Mouse (Mus musculus): ENCODE data around the gene St6galnac5. TPM values are rescaled to one million over a fixed set of nuclear protein-coding genes. Genes with fewer than 3 reads are reported as not detected.
"Not testable (repeated sequence)": the region's sequence is repeated elsewhere in the genome, so short reads cannot be mapped to it uniquely, and the experiment has no call there.

The St6galnac5 gene
- polyA plus RNA-seq, 1 experiment: 0.03 TPM

- Histone ChIP-seq H3K4me1 (0 out of 2 replicates have a peak, but pooled peaks cover 5% of the 10 kb centered on the region), H3K27me3 (replicated peaks) (peaks cover 2% of the 10 kb centered on the region), H3K36me3 (replicated peaks; ENCODE audit: low read length) (no peaks in the 10 kb centered on the region), H3K9me3 (peaks cover 10% of the 10 kb centered on the region), H3K4me3 (replicated peaks) (no peak overlapping the region)
- TF ChIP-seq GATA1 (IDR thresholded peaks at IDR 0.05; ENCODE audit: borderline replicate concordance, low read length) (no peak), FLI1 (IDR thresholded peaks at IDR 0.05; ENCODE audit: low read length) (no peak)
Observed at GRCm38 (mm10) chr3:152831377-152831776, 150.7 kb downstream of the St6galnac5 start.

DNA sequence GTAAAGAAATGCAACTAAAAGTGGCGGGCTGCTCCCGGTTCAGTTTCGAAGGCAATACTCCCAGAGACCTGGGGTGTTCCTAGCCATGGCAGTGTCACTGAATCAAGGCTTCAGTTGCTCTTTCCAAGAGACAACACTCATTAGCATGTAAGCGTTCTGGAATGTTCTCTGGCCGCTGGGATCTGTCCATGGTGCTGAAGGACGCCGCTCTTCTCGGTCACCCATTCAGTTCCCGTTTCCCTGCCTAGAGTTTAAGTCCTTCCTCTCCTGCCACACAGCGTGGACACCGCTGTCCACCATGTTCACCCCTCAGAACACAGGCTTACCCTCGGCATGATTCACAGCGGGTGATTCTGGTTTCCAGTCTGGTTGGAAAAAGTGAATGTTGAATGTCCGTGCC lies 160.8 kb downstream of the St6galnac5 start:
- TF ChIP-seq FLI1 (IDR thresholded peaks at IDR 0.05; ENCODE audit: low read length) (no peak), GATA1 (IDR thresholded peaks at IDR 0.05; ENCODE audit: borderline replicate concordance, low read length) (no peak)
- Histone ChIP-seq H3K9me3 (peaks cover 19% of the 10 kb centered on the region), H3K4me1 (peaks cover 1% of the 10 kb centered on the region), H3K4me3 (replicated peaks) (no peak overlapping the region), H3K36me3 (replicated peaks; ENCODE audit: low read length) (no peaks in the 10 kb centered on the region), H3K27me3 (replicated peaks) (no peaks in the 10 kb centered on the region)

DNA sequence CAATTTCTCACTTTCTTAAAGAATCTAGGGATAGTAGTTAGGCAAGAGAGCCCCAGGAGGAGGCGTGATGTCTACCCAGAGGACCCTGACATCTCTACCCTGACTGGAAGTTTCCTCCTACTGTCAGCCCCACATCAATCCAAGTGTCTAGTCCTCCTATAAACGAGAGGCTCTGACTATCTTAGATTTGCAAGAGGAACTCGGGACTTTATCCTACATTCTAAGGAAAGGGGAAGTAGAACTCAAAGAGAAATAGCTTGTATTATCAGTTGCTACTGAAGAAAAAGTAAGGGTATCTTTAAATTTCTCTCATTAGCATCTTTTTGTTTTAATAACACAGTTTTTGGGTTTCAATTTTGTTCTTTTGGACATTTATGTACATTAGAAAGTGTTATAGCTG lies 161.6 kb downstream of the St6galnac5 start:
- TF ChIP-seq FLI1 (IDR thresholded peaks at IDR 0.05; ENCODE audit: low read length): no peak
- Histone ChIP-seq H3K4me3 (replicated peaks) (no peak overlapping the region), H3K4me1 (peaks cover 5% of the 10 kb centered on the region), H3K27me3 (replicated peaks) (no peaks in the 10 kb centered on the region), H3K9me3 (peaks cover 13% of the 10 kb centered on the region), H3K36me3 (replicated peaks; ENCODE audit: low read length) (no peaks in the 10 kb centered on the region)

- H3K4me3 ChIP-seq (replicated peaks): no peak overlapping the region
- H3K36me3 ChIP-seq (replicated peaks; ENCODE audit: low read length): no peaks in the 10 kb centered on the region
- H3K27me3 ChIP-seq (replicated peaks): no peaks in the 10 kb centered on the region
- peaks cover 19% of the 10 kb centered on the region for H3K4me1 ChIP-seq
- TF ChIP-seq FLI1 (IDR thresholded peaks at IDR 0.05; ENCODE audit: low read length): no peak
- TF ChIP-seq GATA1 (IDR thresholded peaks at IDR 0.05; ENCODE audit: borderline replicate concordance, low read length): no peak
- H3K9me3 ChIP-seq: peaks cover 4% of the 10 kb centered on the region; the same call in 1 of the 2 replicates
Observed at GRCm38 (mm10) chr3:152815110-152815509, 166.9 kb downstream of the St6galnac5 start.

GRCm38 (mm10) chr3:152813905-152814304 lies 168.1 kb downstream of the St6galnac5 start:
- H3K4me1 ChIP-seq: peaks cover 19% of the 10 kb centered on the region
- no peaks in the 10 kb centered on the region for H3K27me3 ChIP-seq (replicated peaks)
- H3K9me3 ChIP-seq: peaks cover 5% of the 10 kb centered on the region; the same call in 1 of the 2 replicates
- H3K4me3 ChIP-seq (replicated peaks): no peak overlapping the region
- H3K36me3 ChIP-seq (replicated peaks; ENCODE audit: low read length): no peaks in the 10 kb centered on the region
- TF ChIP-seq GATA1 (IDR thresholded peaks at IDR 0.05; ENCODE audit: borderline replicate concordance, low read length): no peak

DNA sequence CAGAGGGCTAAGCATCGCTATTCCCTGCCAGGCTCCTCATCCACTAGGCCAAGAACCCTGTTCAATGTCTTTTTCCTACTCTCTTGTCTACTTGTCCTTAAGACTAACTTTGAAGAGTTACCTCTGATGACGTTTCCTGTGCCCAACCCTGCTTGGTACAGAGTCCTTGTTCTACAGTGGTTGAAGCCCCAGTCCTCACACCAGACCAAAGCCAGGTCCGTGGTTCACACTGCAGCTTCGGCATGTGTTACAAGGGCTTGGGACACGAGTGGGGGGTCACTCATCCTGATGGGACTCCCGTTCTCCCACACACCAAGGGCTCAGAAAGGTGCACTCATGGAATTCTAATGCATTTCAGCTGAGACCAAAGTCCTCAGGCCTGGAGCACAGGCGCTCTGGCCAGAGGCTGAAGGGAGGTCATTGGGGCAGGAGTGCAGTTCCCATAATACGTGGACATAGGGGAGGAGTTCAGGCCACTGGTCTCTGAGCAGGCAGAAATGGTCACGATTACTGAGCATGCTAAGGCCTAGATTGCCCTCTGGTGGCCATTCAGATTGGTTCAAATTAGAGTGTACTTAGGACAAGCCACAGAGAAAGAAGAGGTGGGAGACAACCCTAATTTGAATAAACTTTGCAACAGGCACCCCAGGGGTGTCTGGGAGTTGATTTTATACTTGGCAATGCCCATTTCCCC lies 182.2 kb downstream of the St6galnac5 start:
- peaks cover 28% of the 10 kb centered on the region for H3K4me1 ChIP-seq
- peak overlapping the region; percentile 50 for H3K4me3 ChIP-seq (replicated peaks)
- TF ChIP-seq FLI1 (IDR thresholded peaks at IDR 0.05; ENCODE audit: low read length): no peak
- TF ChIP-seq GATA1 (IDR thresholded peaks at IDR 0.05; ENCODE audit: borderline replicate concordance, low read length): no peak
- peaks cover 3% of the 10 kb centered on the region for H3K27me3 ChIP-seq (replicated peaks)
- peaks cover 3% of the 10 kb centered on the region for H3K36me3 ChIP-seq (replicated peaks; ENCODE audit: low read length)
- peaks cover 21% of the 10 kb centered on the region for H3K9me3 ChIP-seq

DNA sequence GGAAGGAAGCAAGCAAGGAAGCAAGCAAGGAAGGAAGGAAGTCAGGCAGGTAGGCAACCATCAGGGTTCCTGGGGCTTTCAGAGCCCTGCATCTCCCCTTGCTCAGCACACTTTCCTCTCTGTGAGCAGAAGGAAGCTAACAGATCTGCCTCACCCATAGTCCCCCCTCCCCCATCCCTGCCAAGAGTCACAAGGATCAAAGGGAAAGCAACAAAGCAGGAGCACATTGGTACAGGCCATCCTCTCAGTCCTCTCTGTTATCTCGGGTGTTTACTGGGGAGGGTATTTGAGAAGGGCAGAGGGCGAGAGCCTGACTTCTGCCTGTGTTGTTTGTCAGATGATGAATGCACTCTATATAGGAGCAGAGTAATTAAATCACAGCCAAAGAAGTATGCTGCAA lies 184.7 kb downstream of the St6galnac5 start:
- Histone ChIP-seq H3K36me3 (replicated peaks; ENCODE audit: low read length) (peaks cover 9% of the 10 kb centered on the region), H3K4me3 (replicated peaks) (no peak overlapping the region), H3K27me3 (replicated peaks) (peaks cover 3% of the 10 kb centered on the region), H3K9me3 (peaks cover 28% of the 10 kb centered on the region), H3K4me1 (peaks cover 28% of the 10 kb centered on the region)
- TF ChIP-seq FLI1 (IDR thresholded peaks at IDR 0.05; ENCODE audit: low read length): no peak
- no peak for TF ChIP-seq GATA1 (IDR thresholded peaks at IDR 0.05; ENCODE audit: borderline replicate concordance, low read length)

- Histone ChIP-seq H3K36me3 (replicated peaks; ENCODE audit: low read length) (peaks cover 21% of the 10 kb centered on the region), H3K4me3 (replicated peaks) (peak overlapping the region; percentile 35), H3K9me3 (peaks cover 27% of the 10 kb centered on the region), H3K27me3 (replicated peaks) (peaks cover 3% of the 10 kb centered on the region), H3K4me1 (peaks cover 28% of the 10 kb centered on the region)
- TF ChIP-seq GATA1 (IDR thresholded peaks at IDR 0.05; ENCODE audit: borderline replicate concordance, low read length): no peak
- TF ChIP-seq FLI1 (IDR thresholded peaks at IDR 0.05; ENCODE audit: low read length): no peak
Observed at GRCm38 (mm10) chr3:152796216-152796615, 185.8 kb downstream of the St6galnac5 start.

- peaks cover 14% of the 10 kb centered on the region; the same call in 1 of the 2 replicates for H3K9me3 ChIP-seq
- H3K27me3 ChIP-seq (replicated peaks): peaks cover 3% of the 10 kb centered on the region
- H3K36me3 ChIP-seq (replicated peaks; ENCODE audit: low read length): peaks cover 44% of the 10 kb centered on the region
- TF ChIP-seq FLI1 (IDR thresholded peaks at IDR 0.05; ENCODE audit: low read length) (no peak), GATA1 (IDR thresholded peaks at IDR 0.05; ENCODE audit: borderline replicate concordance, low read length) (no peak)
- no peak overlapping the region for H3K4me3 ChIP-seq (replicated peaks)
- peaks cover 11% of the 10 kb centered on the region; the same call in 1 of the 2 replicates for H3K4me1 ChIP-seq
Observed at GRCm38 (mm10) chr3:152793006-152793405, 189.0 kb downstream of the St6galnac5 start.

DNA sequence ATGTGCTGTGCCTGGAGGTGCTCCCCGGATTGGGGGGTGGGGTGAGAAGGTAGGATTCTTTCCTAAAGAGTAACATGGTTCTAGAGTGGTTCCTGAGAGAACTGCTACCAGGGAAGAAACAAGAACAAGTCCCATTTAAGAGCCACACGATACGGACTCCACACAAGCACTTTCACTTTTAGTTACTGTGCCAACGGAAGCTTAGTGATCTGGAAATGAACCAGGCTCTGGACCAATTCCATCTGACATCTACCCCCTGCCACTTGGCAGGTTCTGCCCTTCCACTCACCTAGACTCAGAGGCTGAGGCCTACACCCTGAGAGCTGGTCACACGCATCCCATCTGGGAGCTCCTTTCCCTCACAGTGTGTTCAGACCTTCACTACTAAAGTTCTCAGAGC lies 189.4 kb downstream of the St6galnac5 start:
- TF ChIP-seq GATA1 (IDR thresholded peaks at IDR 0.05; ENCODE audit: borderline replicate concordance, low read length): no peak
- Histone ChIP-seq H3K4me3 (replicated peaks) (no peak overlapping the region), H3K36me3 (replicated peaks; ENCODE audit: low read length) (peaks cover 48% of the 10 kb centered on the region), H3K27me3 (replicated peaks) (peaks cover 3% of the 10 kb centered on the region), H3K9me3 (peaks cover 14% of the 10 kb centered on the region; the same call in 1 of the 2 replicates), H3K4me1 (peaks cover 11% of the 10 kb centered on the region; the same call in 1 of the 2 replicates)

DNA sequence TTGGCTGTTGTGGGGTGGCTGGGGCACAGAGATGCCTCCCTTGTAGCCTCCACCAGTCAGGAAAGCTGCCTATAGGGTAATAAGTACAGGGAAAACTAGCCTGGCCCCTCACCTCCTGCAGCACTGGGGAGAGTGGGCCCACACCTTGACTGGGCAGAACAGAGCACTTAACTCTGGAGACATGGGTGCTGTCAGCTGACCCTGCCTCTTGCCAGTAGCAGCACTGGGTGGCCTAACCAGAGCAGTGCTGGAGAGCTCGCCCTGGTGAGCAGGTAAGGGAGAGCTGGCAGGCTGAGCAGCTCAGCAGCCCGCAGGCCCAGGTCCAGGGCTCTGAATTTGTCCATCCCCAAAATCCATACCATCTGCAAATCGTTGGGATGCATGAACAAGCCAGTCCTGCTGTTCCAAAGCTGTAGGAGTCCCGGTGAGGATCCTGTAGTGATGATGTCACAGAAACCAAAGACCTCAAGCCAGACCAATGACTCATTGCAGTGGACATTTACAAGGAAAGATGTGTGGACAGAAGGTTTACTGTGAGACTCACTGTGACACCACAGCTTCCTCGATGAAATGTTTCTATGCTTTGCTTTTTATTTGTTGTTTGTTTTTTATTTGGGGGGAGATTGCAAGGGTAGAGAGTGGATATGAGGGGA lies 193.6 kb downstream of the St6galnac5 start:
- Histone ChIP-seq H3K4me1 (peaks cover 11% of the 10 kb centered on the region; the same call in 1 of the 2 replicates), H3K36me3 (replicated peaks; ENCODE audit: low read length) (peaks cover 71% of the 10 kb centered on the region)
- H3K27me3 ChIP-seq (replicated peaks); H3K4me3 ChIP-seq (replicated peaks); H3K9me3 ChIP-seq: not testable (repeated sequence)

- peaks cover 11% of the 10 kb centered on the region; the same call in 1 of the 2 replicates for H3K4me1 ChIP-seq
- not testable (repeated sequence) for H3K9me3 ChIP-seq; H3K27me3 ChIP-seq (replicated peaks); H3K4me3 ChIP-seq (replicated peaks)
- peaks cover 45% of the 10 kb centered on the region for H3K36me3 ChIP-seq (replicated peaks; ENCODE audit: low read length)
Observed at GRCm38 (mm10) chr3:152784353-152784752, 197.7 kb downstream of the St6galnac5 start.
